Mouse (Mus musculus) adrenal gland, postnatal 25 days (tissue): ENCODE measurements around the gene Actr5. TPM values are rescaled to one million over a fixed set of nuclear protein-coding genes. Genes with fewer than 3 reads are reported as not detected.

Source experiments
- DNase-seq: peaks from one replicate; pipeline ENCODE4 v3.0.0; 2021; ENCODE audit warnings: mixed read lengths
- long read RNA-seq: library from polyadenylated mRNA; stranded (forward); transcript quantifications from one replicate; pipeline ENCODE4 v2.0.0, GENCODE M21; 2021
- total RNA-seq: library from RNA; stranded (reverse); gene quantifications from 2 replicates; pipeline ENCODE4 v1.2.3, GENCODE M21; 2021

Gene Actr5
- 9.9 and 14.8 TPM in 2 replicates for total RNA-seq
- long read RNA-seq, transcript Actr5-201 (9 exons, 2,402 nt) = major isoform, 9 of 18 reads
- long read RNA-seq, partial matches to known transcripts = 2 of 18 reads
- long read RNA-seq, other reads (novel, unspliced or antisense) = 7 of 18 reads

GRCm38 (mm10) chr2:158624718-158625222 lies at the start of gene Actr5:
Gene Actr5, plus strand, starts transcription at chr2:158624888.
- DNase-seq = peak; percentile 93

- DNase-seq = no peak
Measured at GRCm38 (mm10) chr2:158579979-158580378, 44.7 kb upstream of the Actr5 start.

- peak; percentile 43 for DNase-seq
Measured at GRCm38 (mm10) chr2:158584621-158585358, 39.9 kb upstream of the Actr5 start.

- DNase-seq = no peak
Measured at GRCm38 (mm10) chr2:158588524-158589271, 36.0 kb upstream of the Actr5 start.

- no peak for DNase-seq
Measured at GRCm38 (mm10) chr2:158590495-158590894, 34.2 kb upstream of the Actr5 start.

GRCm38 (mm10) chr2:158591286-158591685 lies 33.4 kb upstream of the Actr5 start:
- DNase-seq = no peak

GRCm38 (mm10) chr2:158593371-158593770 lies 31.3 kb upstream of the Actr5 start:
- no peak for DNase-seq

- DNase-seq = peak; percentile 23
Measured at GRCm38 (mm10) chr2:158595103-158595502, 29.6 kb upstream of the Actr5 start.

GRCm38 (mm10) chr2:158595577-158595976 lies 29.1 kb upstream of the Actr5 start:
- DNase-seq = no peak

- DNase-seq = no peak
Measured at GRCm38 (mm10) chr2:158596803-158597202, 27.9 kb upstream of the Actr5 start.

- DNase-seq = no peak
Measured at GRCm38 (mm10) chr2:158600517-158600916, 24.2 kb upstream of the Actr5 start.

- no peak for DNase-seq
Measured at GRCm38 (mm10) chr2:158601326-158601725, 23.4 kb upstream of the Actr5 start.

GRCm38 (mm10) chr2:158602663-158603062 lies 22.0 kb upstream of the Actr5 start:
- DNase-seq = no peak

GRCm38 (mm10) chr2:158606511-158606964 lies 18.1 kb upstream of the Actr5 start:
- DNase-seq = no peak

GRCm38 (mm10) chr2:158609681-158610080 lies 15.0 kb upstream of the Actr5 start:
- no peak for DNase-seq

- DNase-seq = no peak
Measured at GRCm38 (mm10) chr2:158610488-158611325, 14.0 kb upstream of the Actr5 start, which contains the start of gene Slc32a1. Gene Slc32a1, plus strand, starts transcription at chr2:158610767.

GRCm38 (mm10) chr2:158611326-158611719 lies 13.4 kb upstream of the Actr5 start:
- DNase-seq = no peak

GRCm38 (mm10) chr2:158611726-158612670 lies 12.7 kb upstream of the Actr5 start:
- DNase-seq = no peak

- no peak for DNase-seq
Measured at GRCm38 (mm10) chr2:158612671-158613250, 11.9 kb upstream of the Actr5 start.
